Mouse (Mus musculus) ES-Bruce4 (cell line): ENCODE data around the gene Sema4c.

Experiments
- CTCF ChIP-seq: IDR thresholded peaks from one replicate; pipeline ENCODE4 v1.8.1; 2011; ENCODE audit warnings: low read depth, low read length
- EP300 ChIP-seq: IDR thresholded peaks from 2 replicates; pipeline ENCODE4 v1.6.1; 2011; ENCODE audit warnings: low read depth, low read length; ENCODE audit not compliant: insufficient read depth
- POLR2A ChIP-seq: IDR thresholded peaks from one replicate; pipeline ENCODE4 v1.8.1; 2011; ENCODE audit warnings: low read length; ENCODE audit not compliant: insufficient read depth

DNA sequence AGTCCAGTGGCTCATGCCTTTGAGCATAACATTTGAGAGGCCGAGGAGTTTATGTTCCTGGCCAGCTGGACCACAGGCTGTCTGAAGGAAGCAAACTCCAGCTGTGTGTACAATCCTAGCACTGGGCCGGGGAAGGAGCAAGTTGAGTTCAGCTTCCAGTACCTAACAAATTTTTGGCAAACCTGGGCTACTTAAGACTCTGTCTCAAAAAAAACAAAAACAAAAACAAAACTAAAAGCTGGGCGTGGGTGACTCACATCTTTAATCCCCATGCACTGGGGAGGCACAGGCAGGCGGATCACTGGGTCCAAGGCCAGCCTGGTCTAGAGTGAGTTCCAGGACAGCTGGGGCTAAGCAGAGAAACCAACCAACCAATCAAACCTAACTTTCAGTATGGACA lies 10.6 kb upstream of the Sema4c start:
- TF ChIP-seq CTCF: no peak
- no peak for TF ChIP-seq EP300
- no peak for TF ChIP-seq POLR2A
